Mouse (Mus musculus) forelimb bud, embryonic 11.5 days (tissue): ENCODE data around the gene Serpinb2.

Experiments
- DNase-seq: peaks from one replicate; pipeline ENCODE4 v3.0.0-alpha.2; 2012; ENCODE audit warnings: low read depth, low spot score

Serpinb2 gene

DNA sequence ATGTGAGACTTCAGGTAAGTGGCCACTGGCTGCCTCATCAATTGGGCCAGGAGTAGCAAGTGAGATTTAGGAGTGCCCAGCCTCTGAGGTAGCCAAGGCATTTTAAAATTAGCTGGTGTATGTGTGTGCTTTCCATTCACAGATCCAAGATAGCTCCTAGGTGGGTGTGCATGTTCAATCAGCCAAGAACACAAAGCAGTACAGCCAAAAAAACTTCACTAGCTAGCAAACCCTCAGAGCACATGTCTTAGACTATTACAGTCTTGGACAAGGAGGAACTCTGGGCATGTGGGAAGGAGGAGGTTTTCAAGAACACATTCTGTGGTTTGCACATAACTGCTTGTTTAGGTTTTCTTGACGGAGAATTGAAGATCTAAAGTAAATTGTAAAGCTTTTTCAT is 70.0 kb downstream of the Serpinb2 start:
- DNase-seq: no peak

DNA sequence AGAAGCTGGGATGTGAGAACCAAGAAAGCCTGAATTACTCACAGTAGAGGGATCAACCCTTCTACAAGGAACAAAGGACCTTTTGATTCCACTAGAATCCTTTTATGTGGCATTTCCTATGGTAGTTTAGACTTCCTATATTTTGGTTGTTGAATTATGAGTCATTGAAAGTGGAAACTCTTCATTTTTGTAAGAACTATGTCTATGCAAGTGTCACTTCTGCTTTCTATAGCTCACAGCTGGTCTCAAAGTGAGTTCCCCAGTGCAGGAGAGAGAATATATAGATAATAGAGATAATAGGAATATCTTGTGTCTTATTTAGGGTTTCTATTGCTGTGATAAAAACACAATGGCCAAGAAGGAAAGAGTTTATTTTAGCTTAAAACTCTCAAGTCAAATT is 71.7 kb downstream of the Serpinb2 start:
- no peak for DNase-seq

DNA sequence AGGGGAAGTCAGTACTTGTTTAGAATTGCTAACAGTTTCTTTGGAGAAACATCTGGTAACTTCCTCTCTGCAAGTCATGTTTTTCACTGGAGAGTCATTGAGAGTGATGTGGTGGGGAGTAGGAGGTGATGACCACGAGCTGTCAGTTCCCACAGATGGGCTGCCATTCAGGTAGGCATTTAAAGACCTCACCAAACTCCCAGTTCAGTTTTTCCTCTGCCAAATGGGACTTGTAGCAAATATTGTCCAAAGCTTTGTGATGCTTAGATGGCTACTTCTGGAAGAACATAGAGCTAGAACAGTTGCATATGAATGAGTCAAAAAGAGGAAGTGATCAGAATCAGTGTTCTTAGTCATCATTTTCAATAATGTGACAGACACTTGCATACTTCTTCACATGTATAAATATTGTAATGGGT is 72.7 kb downstream of the Serpinb2 start:
- no peak for DNase-seq

DNA sequence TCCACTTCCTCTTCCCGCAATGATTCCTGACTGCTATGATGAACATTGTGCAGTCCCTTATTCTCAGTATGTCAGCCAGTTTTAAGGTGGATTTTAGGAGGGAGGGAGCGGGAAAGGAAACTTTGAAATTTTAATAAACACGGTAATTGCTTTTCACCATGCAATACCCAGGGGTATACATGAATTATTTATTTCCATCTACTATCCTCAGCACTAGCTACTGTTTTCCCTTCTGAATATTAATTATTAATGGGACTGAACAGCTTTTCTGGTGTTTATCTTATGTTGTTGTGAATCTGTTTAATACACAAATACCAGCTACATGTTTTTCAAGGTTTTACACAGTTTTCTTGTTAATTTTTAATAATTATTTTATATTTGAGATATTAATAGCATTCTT is 73.7 kb downstream of the Serpinb2 start:
- DNase-seq: no peak
